Mouse (Mus musculus): ENCODE measurements at regions not wholly inside any gene's neighbourhood (a gene's known extent, or its start where the extent isn't known, plus 50 kb on each side); places are given as distances from the start of the nearest gene placed in this dataset.

GRCm38 (mm10) chr10:87718491-87718890 is 139.6 kb upstream of the Igf1 start:
- H3K36me3 ChIP-seq (ENCODE audit: insufficient read depth, low read length): no peaks in the 10 kb centered on the region
- H3K4me1 ChIP-seq (ENCODE audit: insufficient read depth, low read length): no peaks in the 10 kb centered on the region
- H3K27me3 ChIP-seq (ENCODE audit: insufficient read depth, low read length): no peaks in the 10 kb centered on the region
- H3K9me3 ChIP-seq (ENCODE audit: low read length): no peaks in the 10 kb centered on the region
- H3K27ac ChIP-seq (ENCODE audit: low read length): no peak overlapping the region
- WGBS: 87% methylated on average over 7 of the region's 7 CpGs
- no peak overlapping the region for H3K4me2 ChIP-seq (replicated peaks; ENCODE audit: low read depth, low read length)
- H3K4me3 ChIP-seq (ENCODE audit: low read length): no peak overlapping the region
- no peak overlapping the region for H3K9ac ChIP-seq (replicated peaks; ENCODE audit: low read length)
- no peak for ATAC-seq (ENCODE audit: low FRiP score, low TSS enrichment)

GRCm38 (mm10) chr10:87719978-87720377 is 138.1 kb upstream of the Igf1 start:
- Histone ChIP-seq H3K27ac (ENCODE audit: low read length) (no peak overlapping the region), H3K4me3 (ENCODE audit: low read length) (no peak overlapping the region), H3K4me2 (replicated peaks; ENCODE audit: low read depth, low read length) (no peak overlapping the region), H3K27me3 (ENCODE audit: insufficient read depth, low read length) (no peaks in the 10 kb centered on the region), H3K36me3 (ENCODE audit: insufficient read depth, low read length) (no peaks in the 10 kb centered on the region), H3K9ac (replicated peaks; ENCODE audit: low read length) (no peak overlapping the region), H3K9me3 (ENCODE audit: low read length) (no peaks in the 10 kb centered on the region), H3K4me1 (ENCODE audit: insufficient read depth, low read length) (no peaks in the 10 kb centered on the region)
- no peak for ATAC-seq (ENCODE audit: low FRiP score, low TSS enrichment)

- H3K4me1 ChIP-seq (ENCODE audit: insufficient read depth, low read length): no peaks in the 10 kb centered on the region
- H3K36me3 ChIP-seq (ENCODE audit: insufficient read depth, low read length): no peaks in the 10 kb centered on the region
- H3K4me2 ChIP-seq (replicated peaks; ENCODE audit: low read depth, low read length): no peak overlapping the region
- no peaks in the 10 kb centered on the region for H3K9me3 ChIP-seq (ENCODE audit: low read length)
- 78% methylated on average over 3 of the region's 3 CpGs for WGBS
- no peak overlapping the region for H3K4me3 ChIP-seq (ENCODE audit: low read length)
- H3K27ac ChIP-seq (ENCODE audit: low read length): no peak overlapping the region
- H3K9ac ChIP-seq (replicated peaks; ENCODE audit: low read length): no peak overlapping the region
- H3K27me3 ChIP-seq (ENCODE audit: insufficient read depth, low read length): no peaks in the 10 kb centered on the region
- ATAC-seq (ENCODE audit: low FRiP score, low TSS enrichment): no peak
These were observed 135.8 kb upstream of the Igf1 start for GRCm38 (mm10) chr10:87722244-87722643.

GRCm38 (mm10) chr10:87732658-87733057 is 125.4 kb upstream of the Igf1 start:
- Histone ChIP-seq H3K4me3 (ENCODE audit: low read length) (no peak overlapping the region), H3K27ac (ENCODE audit: low read length) (no peak overlapping the region), H3K36me3 (ENCODE audit: insufficient read depth, low read length) (no peaks in the 10 kb centered on the region), H3K9ac (replicated peaks; ENCODE audit: low read length) (no peak overlapping the region), H3K4me2 (replicated peaks; ENCODE audit: low read depth, low read length) (no peak overlapping the region), H3K4me1 (ENCODE audit: insufficient read depth, low read length) (no peaks in the 10 kb centered on the region), H3K27me3 (ENCODE audit: insufficient read depth, low read length) (no peaks in the 10 kb centered on the region), H3K9me3 (ENCODE audit: low read length) (no peaks in the 10 kb centered on the region)
- 78% methylated on average over 1 of the region's 1 CpGs for WGBS
- ATAC-seq (ENCODE audit: low FRiP score, low TSS enrichment): no peak

- no peak overlapping the region for H3K27ac ChIP-seq (ENCODE audit: low read length)
- H3K4me3 ChIP-seq (ENCODE audit: low read length): no peak overlapping the region
- no peak overlapping the region for H3K9ac ChIP-seq (replicated peaks; ENCODE audit: low read length)
- H3K27me3 ChIP-seq (ENCODE audit: insufficient read depth, low read length): no peaks in the 10 kb centered on the region
- no peaks in the 10 kb centered on the region for H3K4me1 ChIP-seq (ENCODE audit: insufficient read depth, low read length)
- ATAC-seq (ENCODE audit: low FRiP score, low TSS enrichment): no peak
- no peak overlapping the region for H3K4me2 ChIP-seq (replicated peaks; ENCODE audit: low read depth, low read length)
- no peaks in the 10 kb centered on the region for H3K36me3 ChIP-seq (ENCODE audit: insufficient read depth, low read length)
- WGBS: 70% methylated on average over 7 of the region's 7 CpGs
- no peaks in the 10 kb centered on the region for H3K9me3 ChIP-seq (ENCODE audit: low read length)
These were observed 124.8 kb upstream of the Igf1 start for GRCm38 (mm10) chr10:87733241-87733640.

- H3K9me3 ChIP-seq (ENCODE audit: low read length): no peaks in the 10 kb centered on the region
- H3K27ac ChIP-seq (ENCODE audit: low read length): no peak overlapping the region
- H3K9ac ChIP-seq (replicated peaks; ENCODE audit: low read length): no peak overlapping the region
- H3K4me3 ChIP-seq (ENCODE audit: low read length): no peak overlapping the region
- no peaks in the 10 kb centered on the region for H3K4me1 ChIP-seq (ENCODE audit: insufficient read depth, low read length)
- H3K4me2 ChIP-seq (replicated peaks; ENCODE audit: low read depth, low read length): no peak overlapping the region
- 63% methylated on average over 8 of the region's 8 CpGs for WGBS
- H3K36me3 ChIP-seq (ENCODE audit: insufficient read depth, low read length): no peaks in the 10 kb centered on the region
- no peak for ATAC-seq (ENCODE audit: low FRiP score, low TSS enrichment)
- no peaks in the 10 kb centered on the region for H3K27me3 ChIP-seq (ENCODE audit: insufficient read depth, low read length)
These were observed 117.7 kb upstream of the Igf1 start for GRCm38 (mm10) chr10:87740323-87740722.

GRCm38 (mm10) chr10:87742766-87743165 is 115.3 kb upstream of the Igf1 start:
- no peak for ATAC-seq (ENCODE audit: low FRiP score, low TSS enrichment)
- Histone ChIP-seq H3K9me3 (ENCODE audit: low read length) (no peaks in the 10 kb centered on the region), H3K4me1 (ENCODE audit: insufficient read depth, low read length) (no peaks in the 10 kb centered on the region), H3K4me2 (replicated peaks; ENCODE audit: low read depth, low read length) (no peak overlapping the region), H3K27me3 (ENCODE audit: insufficient read depth, low read length) (no peaks in the 10 kb centered on the region), H3K36me3 (ENCODE audit: insufficient read depth, low read length) (no peaks in the 10 kb centered on the region), H3K9ac (replicated peaks; ENCODE audit: low read length) (no peak overlapping the region), H3K27ac (ENCODE audit: low read length) (no peak overlapping the region), H3K4me3 (ENCODE audit: low read length) (no peak overlapping the region)
- WGBS: 87% methylated on average over 3 of the region's 3 CpGs

- Histone ChIP-seq H3K27me3 (ENCODE audit: insufficient read depth, low read length) (no peaks in the 10 kb centered on the region), H3K27ac (ENCODE audit: low read length) (no peak overlapping the region), H3K9ac (replicated peaks; ENCODE audit: low read length) (no peak overlapping the region), H3K4me3 (ENCODE audit: low read length) (no peak overlapping the region), H3K9me3 (ENCODE audit: low read length) (no peaks in the 10 kb centered on the region), H3K4me1 (ENCODE audit: insufficient read depth, low read length) (no peaks in the 10 kb centered on the region), H3K4me2 (replicated peaks; ENCODE audit: low read depth, low read length) (no peak overlapping the region), H3K36me3 (ENCODE audit: insufficient read depth, low read length) (no peaks in the 10 kb centered on the region)
- 88% methylated on average over 2 of the region's 2 CpGs for WGBS
- ATAC-seq (ENCODE audit: low FRiP score, low TSS enrichment): no peak
These were observed 110.1 kb upstream of the Igf1 start for GRCm38 (mm10) chr10:87747846-87748552.

- no peaks in the 10 kb centered on the region for H3K9me3 ChIP-seq (ENCODE audit: low read length)
- WGBS: 84% methylated on average over 4 of the region's 4 CpGs
- no peaks in the 10 kb centered on the region for H3K36me3 ChIP-seq (ENCODE audit: insufficient read depth, low read length)
- no peaks in the 10 kb centered on the region for H3K4me1 ChIP-seq (ENCODE audit: insufficient read depth, low read length)
- no peaks in the 10 kb centered on the region for H3K27me3 ChIP-seq (ENCODE audit: insufficient read depth, low read length)
- no peak overlapping the region for H3K4me2 ChIP-seq (replicated peaks; ENCODE audit: low read depth, low read length)
- H3K27ac ChIP-seq (ENCODE audit: low read length): no peak overlapping the region
- no peak for ATAC-seq (ENCODE audit: low FRiP score, low TSS enrichment)
- no peak overlapping the region for H3K9ac ChIP-seq (replicated peaks; ENCODE audit: low read length)
- H3K4me3 ChIP-seq (ENCODE audit: low read length): no peak overlapping the region
These were observed 109.4 kb upstream of the Igf1 start for GRCm38 (mm10) chr10:87748631-87749193.

- Histone ChIP-seq H3K9me3 (ENCODE audit: low read length) (no peaks in the 10 kb centered on the region), H3K4me3 (ENCODE audit: low read length) (no peak overlapping the region), H3K27me3 (ENCODE audit: insufficient read depth, low read length) (no peaks in the 10 kb centered on the region), H3K36me3 (ENCODE audit: insufficient read depth, low read length) (no peaks in the 10 kb centered on the region), H3K9ac (replicated peaks; ENCODE audit: low read length) (no peak overlapping the region), H3K4me2 (replicated peaks; ENCODE audit: low read depth, low read length) (no peak overlapping the region), H3K4me1 (ENCODE audit: insufficient read depth, low read length) (no peaks in the 10 kb centered on the region), H3K27ac (ENCODE audit: low read length) (no peak overlapping the region)
- ATAC-seq (ENCODE audit: low FRiP score, low TSS enrichment): no peak
These were observed 107.7 kb upstream of the Igf1 start for GRCm38 (mm10) chr10:87750321-87750720.
